Mouse (Mus musculus): ENCODE results near the gene Ppp1r17. TPM values are rescaled to one million over a fixed set of nuclear protein-coding genes. Genes with fewer than 3 reads are reported as not detected.

Ppp1r17 gene
- total and polyA plus RNA-seq, 2 experiments from 2014 or later = 0.16 to 1.2 TPM

GRCm38 (mm10) chr6:56044716-56045115, 27.4 kb downstream of the Ppp1r17 start:
- ATAC-seq = no peak

DNA sequence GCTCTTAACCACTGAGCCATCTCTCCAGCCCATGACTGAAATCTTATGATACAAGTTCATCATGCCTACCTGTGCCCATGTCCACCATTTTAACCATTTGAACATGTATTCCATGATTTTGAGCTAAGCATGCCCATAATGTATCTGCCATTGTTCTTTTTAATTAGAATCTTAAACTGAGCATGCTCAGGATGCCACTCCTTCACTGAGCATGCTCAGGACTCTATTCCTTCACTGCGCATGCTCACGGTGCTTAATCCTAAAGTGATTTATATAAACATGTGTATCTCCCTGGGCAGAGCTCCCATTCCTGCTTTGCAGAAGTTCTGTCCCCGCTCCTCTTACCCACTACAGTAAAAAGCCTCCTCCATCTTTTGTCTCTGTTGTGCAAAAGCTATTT, 31.3 kb downstream of the Ppp1r17 start:
- no peak overlapping the region for H3K4me2 ChIP-seq (ENCODE audit: low read depth, low read length)
- no peaks in the 10 kb centered on the region for H3K4me1 ChIP-seq (ENCODE audit: insufficient read depth, low read length)
- DNase-seq (ENCODE audit: low spot score) (peak; percentile 10), ATAC-seq (no peak)
- H3K9ac ChIP-seq (replicated peaks; ENCODE audit: low read length) = no peak overlapping the region
- no peak for TF ChIP-seq CTCF (IDR thresholded peaks at IDR 0.05; ENCODE audit: low read depth)
- no peaks in the 10 kb centered on the region for H3K27me3 ChIP-seq (ENCODE audit: insufficient read depth, low read length)
- no peak overlapping the region for H3K27ac ChIP-seq
- H3K4me3 ChIP-seq (ENCODE audit: low read length) = no peak overlapping the region
- 89% methylated on average over 3 of the region's 3 CpGs for WGBS
- no peaks in the 10 kb centered on the region for H3K36me3 ChIP-seq (ENCODE audit: insufficient read depth, low read length)
- no peaks in the 10 kb centered on the region for H3K9me3 ChIP-seq (ENCODE audit: low read length)

More at GRCm38 (mm10) chr6:56044716-56045115, 27.4 kb downstream of the Ppp1r17 start:
- no peaks in the 10 kb centered on the region for H3K27me3 ChIP-seq (ENCODE audit: insufficient read depth, low read length)
- no peaks in the 10 kb centered on the region for H3K36me3 ChIP-seq (ENCODE audit: insufficient read depth, low read length)
- H3K27ac ChIP-seq = no peak overlapping the region
- whole genome bisulfite sequencing = 56% methylated on average over 1 of the region's 1 CpGs
- no peak overlapping the region for H3K4me2 ChIP-seq (ENCODE audit: low read depth, low read length)
- no peak for TF ChIP-seq CTCF (IDR thresholded peaks at IDR 0.05; ENCODE audit: low read depth)
- H3K9me3 ChIP-seq (ENCODE audit: low read length) = no peaks in the 10 kb centered on the region
- H3K9ac ChIP-seq (replicated peaks; ENCODE audit: low read length) = no peak overlapping the region
- H3K4me3 ChIP-seq (ENCODE audit: low read length) = no peak overlapping the region
- H3K4me1 ChIP-seq (ENCODE audit: insufficient read depth, low read length) = no peaks in the 10 kb centered on the region
- DNase-seq (ENCODE audit: low spot score) = no peak

- H3K27me3 ChIP-seq (ENCODE audit: insufficient read depth, low read length) = no peaks in the 10 kb centered on the region
- H3K9ac ChIP-seq (replicated peaks; ENCODE audit: low read length) = no peak overlapping the region
- ATAC-seq = peak; percentile 79
- no peak overlapping the region for H3K27ac ChIP-seq
- H3K4me2 ChIP-seq (ENCODE audit: low read depth, low read length) = no peak overlapping the region
- no peak overlapping the region for H3K4me3 ChIP-seq (ENCODE audit: low read length)
- peak; percentile 84 for TF ChIP-seq CTCF (IDR thresholded peaks at IDR 0.05; ENCODE audit: low read depth)
- H3K36me3 ChIP-seq (ENCODE audit: insufficient read depth, low read length) = no peaks in the 10 kb centered on the region
- WGBS = 31% methylated on average over 4 of the region's 4 CpGs
- peak; percentile 79 for DNase-seq (ENCODE audit: low spot score)
- no peaks in the 10 kb centered on the region for H3K4me1 ChIP-seq (ENCODE audit: insufficient read depth, low read length)
- no peaks in the 10 kb centered on the region for H3K9me3 ChIP-seq (ENCODE audit: low read length)
Measured at GRCm38 (mm10) chr6:56049104-56049503, 31.8 kb downstream of the Ppp1r17 start.

DNA sequence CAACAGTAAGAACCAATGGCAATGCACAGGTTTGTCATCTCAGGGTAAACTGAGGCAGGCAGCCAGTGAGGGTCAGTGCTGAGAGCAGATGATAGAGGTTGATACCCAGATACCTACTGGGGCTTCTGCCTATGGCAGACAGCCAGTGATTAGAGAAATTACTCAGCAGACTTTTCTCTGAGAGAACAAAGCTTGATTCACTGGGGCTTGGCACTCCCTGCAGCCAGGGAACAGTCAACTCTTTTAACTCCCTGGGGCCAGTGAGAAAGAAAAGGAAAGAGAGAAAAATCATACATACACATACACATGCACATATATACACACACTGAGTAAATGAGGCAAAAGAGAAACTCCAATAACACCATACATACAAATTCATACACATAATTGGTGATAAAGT, 46.4 kb downstream of the Ppp1r17 start:
- H3K4me2 ChIP-seq (ENCODE audit: low read depth, low read length) = no peak overlapping the region
- H3K27me3 ChIP-seq (ENCODE audit: insufficient read depth, low read length) = no peaks in the 10 kb centered on the region
- no peak overlapping the region for H3K27ac ChIP-seq
- no peaks in the 10 kb centered on the region for H3K36me3 ChIP-seq (ENCODE audit: insufficient read depth, low read length)
- ATAC-seq (peak; percentile 30; the same call in 1 of the 2 replicates), DNase-seq (ENCODE audit: low spot score) (peak; percentile 47)
- no peak overlapping the region for H3K4me3 ChIP-seq (ENCODE audit: low read length)
- H3K4me1 ChIP-seq (ENCODE audit: insufficient read depth, low read length) = no peaks in the 10 kb centered on the region
- no peak overlapping the region for H3K9ac ChIP-seq (replicated peaks; ENCODE audit: low read length)
- no peak for TF ChIP-seq CTCF (IDR thresholded peaks at IDR 0.05; ENCODE audit: low read depth)
- no peaks in the 10 kb centered on the region for H3K9me3 ChIP-seq (ENCODE audit: low read length)

DNA sequence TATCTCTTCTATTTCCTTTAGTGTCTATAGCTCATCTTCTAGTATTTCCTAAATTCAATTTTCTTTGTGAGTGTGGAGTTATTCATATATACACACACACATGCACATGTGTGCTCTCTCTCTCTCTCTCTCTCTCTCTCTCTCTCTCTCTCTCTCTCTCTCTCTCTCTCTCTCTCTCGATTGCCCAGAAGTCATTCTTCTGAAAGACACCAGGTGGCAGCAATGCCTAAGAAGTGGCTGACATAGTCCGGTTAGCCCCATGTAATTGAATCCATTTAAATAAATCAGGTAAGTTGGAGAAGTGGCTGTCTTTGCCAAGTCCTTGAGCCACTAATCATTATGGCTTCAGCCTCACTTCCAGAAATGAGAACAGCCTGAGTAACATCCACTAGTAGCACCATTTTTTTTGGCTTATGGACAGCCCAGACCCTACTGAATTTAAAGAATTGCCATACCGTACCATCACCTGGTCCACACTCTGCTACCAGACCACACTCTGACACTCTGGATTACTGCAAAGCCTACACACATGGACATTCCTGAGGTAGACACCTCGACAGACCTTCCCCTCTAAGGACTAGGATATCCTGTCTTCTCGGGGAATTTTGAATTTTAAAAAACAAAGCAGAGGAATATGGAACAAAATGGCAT, 49.5 kb downstream of the Ppp1r17 start:
- ATAC-seq (peak; percentile 85), DNase-seq (ENCODE audit: low spot score) (peak; percentile 86)
- Histone ChIP-seq H3K27ac (no peak overlapping the region), H3K9ac (replicated peaks; ENCODE audit: low read length) (no peak overlapping the region), H3K36me3 (ENCODE audit: insufficient read depth, low read length) (no peaks in the 10 kb centered on the region), H3K27me3 (ENCODE audit: insufficient read depth, low read length) (no peaks in the 10 kb centered on the region), H3K4me2 (ENCODE audit: low read depth, low read length) (no peak overlapping the region), H3K9me3 (ENCODE audit: low read length) (no peaks in the 10 kb centered on the region), H3K4me1 (ENCODE audit: insufficient read depth, low read length) (no peaks in the 10 kb centered on the region), H3K4me3 (ENCODE audit: low read length) (no peak overlapping the region)
- 45% methylated on average over 5 of the region's 5 CpGs for WGBS
- TF ChIP-seq CTCF (IDR thresholded peaks at IDR 0.05; ENCODE audit: low read depth) = peak; percentile 85

DNA sequence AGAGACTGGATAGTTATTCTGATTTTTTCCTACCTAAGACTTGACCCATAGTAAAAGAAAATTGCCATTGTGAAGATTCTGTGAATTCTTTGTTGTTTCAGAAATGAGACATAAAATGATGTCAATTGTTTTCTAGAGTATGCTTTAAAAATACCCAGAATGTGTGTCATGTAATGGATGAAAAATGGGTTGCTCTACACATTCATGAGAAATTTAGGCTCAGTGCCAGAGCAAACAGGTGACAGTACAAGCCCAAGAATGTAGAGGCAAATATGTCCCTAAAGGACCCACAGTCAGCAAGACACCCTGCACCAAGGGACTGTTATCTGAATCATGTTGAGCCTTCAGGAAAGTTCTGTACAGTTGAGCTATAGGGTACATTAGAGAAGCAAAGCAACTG, 51.2 kb downstream of the Ppp1r17 start:
- no peak overlapping the region for H3K4me3 ChIP-seq (ENCODE audit: low read length)
- H3K4me1 ChIP-seq (ENCODE audit: insufficient read depth, low read length) = no peaks in the 10 kb centered on the region
- ATAC-seq = no peak
- no peaks in the 10 kb centered on the region for H3K9me3 ChIP-seq (ENCODE audit: low read length)
- no peak overlapping the region for H3K4me2 ChIP-seq (ENCODE audit: low read depth, low read length)
- H3K36me3 ChIP-seq (ENCODE audit: insufficient read depth, low read length) = no peaks in the 10 kb centered on the region
- H3K27ac ChIP-seq = no peak overlapping the region
- no peak for DNase-seq (ENCODE audit: low spot score)
- H3K9ac ChIP-seq (replicated peaks; ENCODE audit: low read length) = no peak overlapping the region
- no peaks in the 10 kb centered on the region for H3K27me3 ChIP-seq (ENCODE audit: insufficient read depth, low read length)
- TF ChIP-seq CTCF (IDR thresholded peaks at IDR 0.05; ENCODE audit: low read depth) = no peak

- no peaks in the 10 kb centered on the region for H3K27me3 ChIP-seq (ENCODE audit: insufficient read depth, low read length)
- no peak overlapping the region for H3K27ac ChIP-seq
- H3K9me3 ChIP-seq (ENCODE audit: low read length) = no peaks in the 10 kb centered on the region
- peak; percentile 47 for DNase-seq (ENCODE audit: low spot score)
- no peak overlapping the region for H3K4me2 ChIP-seq (ENCODE audit: low read depth, low read length)
- H3K9ac ChIP-seq (replicated peaks; ENCODE audit: low read length) = no peak overlapping the region
- 16% methylated on average over 4 of the region's 4 CpGs for WGBS
- 0 out of 2 replicates have a peak, but pooled peaks have one; percentile 43 for ATAC-seq
- no peak for TF ChIP-seq CTCF (IDR thresholded peaks at IDR 0.05; ENCODE audit: low read depth)
- no peaks in the 10 kb centered on the region for H3K36me3 ChIP-seq (ENCODE audit: insufficient read depth, low read length)
- no peak overlapping the region for H3K4me3 ChIP-seq (ENCODE audit: low read length)
- no peaks in the 10 kb centered on the region for H3K4me1 ChIP-seq (ENCODE audit: insufficient read depth, low read length)
Measured at GRCm38 (mm10) chr6:56076378-56076805, 59.1 kb downstream of the Ppp1r17 start.

Other genes with a start within 250 kb of the Ppp1r17 start
- 0.14 TPM in 1 of 2 replicates, not detected in the other for gene Itprid1, start 180.6 kb upstream of the Ppp1r17 start, total RNA-seq (2014; rRNA removed)
- 0.09 and 0.10 TPM in 2 replicates for gene Itprid1, start 180.6 kb upstream of the Ppp1r17 start, polyA plus RNA-seq (2015; fragmentation: Nextera tagmentation; extraction: Ambion mirVana)

All from hindbrain, postnatal 0 days (tissue).